Mouse (Mus musculus) forebrain, embryonic 15.5 days (tissue): ENCODE results near the gene Dnajc27. TPM values are rescaled to one million over a fixed set of nuclear protein-coding genes. Genes with fewer than 3 reads are reported as not detected.

Experiments
- ATAC-seq: fragments of 200-750 bp; cut with Nextera tagmentation; replicated peaks from 2 replicates; pipeline ENCODE4 v1.8.0; 2017; ENCODE audit warnings: mild to moderate bottlenecking, moderate TSS enrichment, moderate library complexity
- H3K27ac ChIP-seq: fragments of 300-500 bp; sonication (generic); replicated peaks from 2 replicates; pipeline ENCODE4 v1.5.1; 2015; ENCODE audit warnings: mild to moderate bottlenecking, inconsistent platforms
- H3K27me3 ChIP-seq: fragments of 300-500 bp; sonication (generic); 2 replicates; pipeline ENCODE4 v1.6.1; 2015; ENCODE audit warnings: inconsistent platforms
- H3K36me3 ChIP-seq: fragments of 300-500 bp; sonication (generic); 2 replicates; pipeline ENCODE4 v1.6.1; 2015; ENCODE audit warnings: mild to moderate bottlenecking, inconsistent platforms
- H3K4me1 ChIP-seq: fragments of 300-500 bp; sonication (generic); 2 replicates; pipeline ENCODE4 v1.6.1; 2015; ENCODE audit warnings: inconsistent platforms
- H3K4me2 ChIP-seq: fragments of 300-500 bp; sonication (generic); replicated peaks from 2 replicates; pipeline ENCODE4 v1.6.1; 2015; ENCODE audit warnings: mild to moderate bottlenecking, inconsistent platforms
- H3K4me3 ChIP-seq: fragments of 300-500 bp; sonication (generic); 2 replicates; pipeline ENCODE4 v1.5.1; 2015; ENCODE audit warnings: mild to moderate bottlenecking, inconsistent platforms
- H3K9ac ChIP-seq: fragments of 300-500 bp; sonication (generic); replicated peaks from 2 replicates; pipeline ENCODE4 v1.6.1; 2015; ENCODE audit warnings: mild to moderate bottlenecking, inconsistent platforms
- H3K9me3 ChIP-seq: fragments of 300-500 bp; sonication (generic); 2 replicates; pipeline ENCODE4 v1.6.1; 2016; ENCODE audit warnings: inconsistent platforms
- WGBS: fragments of 180-500 bp; shearing (Covaris S2); methylation state at CpG from one replicate; pipeline ENCODE4 v1.1.7; 2015; ENCODE audit warnings: mixed read lengths; 5-methylcytosine and 5-hydroxymethylcytosine counted together
- polyA plus RNA-seq: library from polyadenylated mRNA; unstranded; fragments of >200 nt; fragmentation: Nextera tagmentation; extraction: Ambion mirVana; gene quantifications from 2 replicates; pipeline ENCODE4 v1.2.1, GENCODE M21; 2015

Dnajc27 gene
- polyA plus RNA-seq = 13.1 and 13.3 TPM in 2 replicates

DNA sequence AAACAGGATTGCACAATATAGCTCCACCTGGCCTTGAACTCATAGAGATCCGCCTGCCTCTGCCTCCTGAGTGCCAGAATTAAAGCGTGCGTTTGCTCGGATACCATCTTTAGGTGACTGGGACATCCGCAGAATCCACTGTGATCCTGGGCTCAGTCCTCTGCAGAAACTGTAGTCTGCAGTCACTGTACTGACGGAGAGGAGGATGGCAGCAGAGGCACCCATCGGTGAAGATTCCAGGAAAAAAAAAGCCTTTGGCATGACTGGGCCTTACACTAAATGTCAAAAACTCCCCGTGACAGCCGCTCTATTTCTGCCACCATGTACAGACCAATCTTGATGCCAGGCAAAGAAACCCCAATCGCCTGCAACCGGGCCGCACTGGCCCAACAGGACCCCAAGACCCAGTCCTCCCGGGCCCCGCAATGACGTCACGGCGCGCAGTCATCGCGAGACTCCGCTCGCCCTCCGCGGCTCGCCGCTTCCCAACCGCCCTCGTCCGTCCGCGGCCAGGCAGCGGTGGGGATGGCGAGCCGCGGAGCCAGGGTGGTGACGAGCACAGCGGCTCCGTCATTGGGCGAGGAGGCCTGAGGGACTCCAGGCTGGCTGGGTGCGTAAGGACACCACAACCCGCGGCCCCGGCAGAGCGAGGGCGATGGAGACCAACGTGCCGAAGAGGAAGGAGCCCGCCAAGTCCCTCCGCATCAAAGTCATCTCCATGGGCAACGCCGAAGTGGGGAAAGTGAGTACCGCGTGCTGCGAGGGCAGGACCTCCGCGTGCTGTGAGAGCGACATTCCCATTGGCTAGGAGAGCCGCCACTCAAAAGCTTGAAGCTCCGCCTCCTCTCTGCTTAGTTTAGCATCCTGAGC lies at the start of gene Dnajc27:
Gene Dnajc27 (plus strand): TSS at position 452 of the 870 bp plus-strand sequence.
- peak within 1 kb of the TSS; percentile 71 for H3K4me3 ChIP-seq
- peak within 1 kb of the TSS; percentile 63 for H3K4me2 ChIP-seq
- H3K9me3 ChIP-seq = no peaks in the 10 kb centered on the region
- WGBS = 5% methylated on average over 59 of the region's 59 CpGs
- H3K36me3 ChIP-seq = peaks cover 8% of the 10 kb centered on the region; the same call in 1 of the 2 replicates
- H3K27ac ChIP-seq = peak within 1 kb of the TSS; percentile 98
- peak within 1 kb of the TSS; percentile 72 for H3K9ac ChIP-seq
- peaks cover 15% of the 10 kb centered on the region for H3K4me1 ChIP-seq
- H3K27me3 ChIP-seq = no peaks in the 10 kb centered on the region
- ATAC-seq = peak; percentile 97

DNA sequence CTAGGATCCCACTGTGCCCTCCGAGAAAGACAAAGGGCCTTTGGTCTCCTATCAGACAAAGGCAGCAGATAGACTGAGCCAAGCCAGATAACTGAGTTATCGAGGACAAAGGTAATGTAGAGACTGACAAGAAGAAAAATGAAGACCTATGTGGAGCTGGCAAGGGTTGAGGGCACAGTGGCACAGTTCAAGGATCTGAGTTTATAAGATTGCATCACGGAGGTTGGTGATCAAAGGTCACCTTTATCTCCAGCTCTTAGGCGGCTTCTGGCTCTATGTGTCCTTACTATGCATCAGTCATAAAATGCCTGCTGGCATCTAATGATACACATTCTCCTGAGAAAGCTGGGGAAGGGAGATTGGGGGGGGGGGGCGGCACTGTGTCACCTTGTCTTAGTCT lies 46.2 kb upstream of the Dnajc27 start:
- no peaks in the 10 kb centered on the region for H3K9me3 ChIP-seq
- 92% methylated on average over 5 of the region's 5 CpGs for WGBS
- H3K4me2 ChIP-seq = no peak overlapping the region
- no peaks in the 10 kb centered on the region for H3K27me3 ChIP-seq
- H3K27ac ChIP-seq = no peak overlapping the region
- peaks cover 14% of the 10 kb centered on the region for H3K4me1 ChIP-seq
- ATAC-seq = no peak
- H3K9ac ChIP-seq = no peak overlapping the region
- no peaks in the 10 kb centered on the region for H3K36me3 ChIP-seq
- no peak overlapping the region for H3K4me3 ChIP-seq

DNA sequence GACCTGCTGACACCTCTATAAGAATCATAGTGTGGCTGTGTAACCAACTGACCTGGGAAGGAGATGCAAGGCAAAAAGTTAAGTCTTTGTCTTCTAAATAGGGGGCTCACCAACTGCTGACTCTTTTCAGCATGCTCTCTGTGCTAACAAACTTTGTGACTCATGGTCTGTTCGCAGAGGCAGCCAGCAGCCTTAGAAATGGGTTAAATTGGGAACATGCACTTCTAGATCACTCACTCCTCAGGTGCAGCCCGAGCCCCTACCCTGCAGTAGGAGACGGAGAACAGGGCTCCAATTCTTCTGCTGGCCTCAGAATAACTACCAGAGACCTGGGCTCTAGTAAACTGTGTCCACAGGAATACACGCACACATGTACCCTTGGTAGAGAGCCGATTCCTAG lies 44.9 kb upstream of the Dnajc27 start:
- no peaks in the 10 kb centered on the region for H3K9me3 ChIP-seq
- peak overlapping the region; percentile 66 for H3K9ac ChIP-seq
- peaks cover 14% of the 10 kb centered on the region for H3K4me1 ChIP-seq
- WGBS = 21% methylated on average over 5 of the region's 5 CpGs
- peak overlapping the region; percentile 90 for H3K4me3 ChIP-seq
- H3K27ac ChIP-seq = peak overlapping the region; percentile 76; the same call in 1 of the 2 replicates
- H3K36me3 ChIP-seq = no peaks in the 10 kb centered on the region
- peak overlapping the region; percentile 62 for H3K4me2 ChIP-seq
- no peak for ATAC-seq
- no peaks in the 10 kb centered on the region for H3K27me3 ChIP-seq

DNA sequence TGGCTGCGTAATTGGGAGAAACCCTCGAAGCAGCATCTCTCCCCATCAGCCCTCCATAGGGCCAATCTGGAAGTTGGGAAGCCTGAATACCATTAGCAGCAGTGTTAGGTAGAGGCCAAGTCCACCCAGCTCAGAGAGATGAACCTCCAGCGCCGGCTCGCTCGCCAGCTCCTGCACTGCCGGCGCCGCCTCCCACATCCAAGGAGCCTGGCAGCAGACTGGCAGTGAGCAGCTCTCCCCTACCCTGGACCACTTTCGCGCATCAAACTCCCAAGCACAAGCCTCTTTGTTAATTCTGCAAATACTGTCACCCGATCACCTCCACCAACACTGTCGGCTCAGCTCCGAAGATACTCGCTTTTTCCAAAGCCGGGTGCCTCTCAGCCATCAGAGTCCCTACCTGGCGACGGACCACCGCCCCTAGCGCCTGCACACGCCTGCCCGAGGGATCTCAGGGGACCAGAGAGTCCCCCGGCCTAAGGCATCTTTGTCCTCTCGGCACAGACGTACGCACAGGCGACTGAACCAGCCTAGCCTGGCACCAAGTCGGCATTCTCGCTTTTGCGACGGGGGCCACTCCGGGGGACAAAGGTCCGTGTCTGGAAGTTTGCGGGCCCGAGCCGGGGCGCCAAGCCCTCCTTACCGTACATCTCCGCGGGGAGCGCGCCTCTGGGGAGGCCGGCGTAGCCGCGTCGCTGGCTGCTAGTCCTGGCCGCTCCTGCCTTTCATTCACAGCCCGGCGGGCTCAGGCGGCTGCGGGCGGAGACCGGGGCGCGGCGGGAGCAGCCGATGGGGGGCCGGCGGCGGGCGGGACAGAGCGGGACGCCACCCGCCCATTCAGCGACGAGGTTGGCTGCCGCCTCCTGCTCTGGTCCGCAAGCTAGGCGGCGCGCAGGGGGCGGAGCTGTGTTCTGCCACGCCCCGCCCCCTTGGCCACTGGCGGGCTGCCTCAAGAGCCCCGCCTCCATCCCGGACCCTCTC lies 44.0 kb upstream of the Dnajc27 start, which contains the start of gene Efr3b:
Gene Efr3b (minus strand): TSS at position 855 of the 981 bp plus-strand sequence.
- no peaks in the 10 kb centered on the region for H3K36me3 ChIP-seq
- H3K4me2 ChIP-seq = peak within 1 kb of the TSS; percentile 62
- peak; percentile 96 for ATAC-seq
- peaks cover 14% of the 10 kb centered on the region for H3K4me1 ChIP-seq
- under 1% methylated on average over 76 of the region's 78 CpGs for WGBS
- H3K9ac ChIP-seq = peak within 1 kb of the TSS; percentile 66
- H3K9me3 ChIP-seq = no peaks in the 10 kb centered on the region
- H3K4me3 ChIP-seq = peak within 1 kb of the TSS; percentile 90
- H3K27ac ChIP-seq = peak within 1 kb of the TSS; percentile 76
- no peaks in the 10 kb centered on the region for H3K27me3 ChIP-seq

DNA sequence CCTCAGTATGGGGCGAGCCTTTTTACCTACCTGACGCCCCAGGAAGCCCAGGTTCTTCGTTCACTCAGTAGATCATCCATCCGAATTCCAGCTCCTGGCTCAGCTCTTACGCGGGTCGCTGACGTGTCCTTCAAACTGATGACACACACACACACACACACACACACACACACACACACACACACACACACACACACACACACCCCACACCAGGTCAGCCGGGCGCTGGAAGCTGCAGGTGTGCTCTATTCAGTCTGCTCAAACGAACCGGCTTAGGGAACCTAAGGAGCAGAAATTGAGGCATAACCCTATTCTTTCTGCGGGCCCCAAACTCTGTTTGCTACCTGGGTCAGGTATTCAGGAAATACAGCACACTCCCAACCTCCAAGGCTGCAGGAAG lies 43.3 kb upstream of the Dnajc27 start:
- no peak for ATAC-seq
- Histone ChIP-seq H3K27me3 (no peaks in the 10 kb centered on the region), H3K9me3 (no peaks in the 10 kb centered on the region), H3K4me1 (peaks cover 14% of the 10 kb centered on the region), H3K4me2 (peak overlapping the region; percentile 62), H3K9ac (peak overlapping the region; percentile 66), H3K36me3 (no peaks in the 10 kb centered on the region), H3K27ac (peak overlapping the region; percentile 76; the same call in 1 of the 2 replicates), H3K4me3 (peak overlapping the region; percentile 90)
- 2% methylated on average over 13 of the region's 13 CpGs for WGBS

DNA sequence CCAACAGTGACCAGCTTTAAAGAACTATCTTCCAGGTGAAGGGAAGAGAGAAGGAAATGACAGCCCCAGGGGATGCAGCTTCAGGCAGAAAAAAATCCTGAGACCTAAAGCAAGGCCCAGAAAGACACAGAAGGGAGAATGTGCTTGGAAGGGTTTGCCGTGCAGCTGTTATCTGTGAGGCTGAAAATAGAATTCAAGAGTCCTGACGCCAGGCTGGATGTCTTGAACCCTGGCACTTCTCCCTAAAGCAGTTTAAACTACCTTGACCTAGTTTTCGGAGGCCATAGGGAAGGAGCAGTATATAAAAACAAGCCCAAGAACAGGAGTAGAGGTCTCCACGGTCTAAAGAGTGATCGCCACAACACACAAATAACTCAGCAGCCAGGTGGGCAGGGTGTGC lies 40.0 kb upstream of the Dnajc27 start:
- Histone ChIP-seq H3K36me3 (no peaks in the 10 kb centered on the region), H3K4me2 (no peak overlapping the region), H3K4me1 (peaks cover 5% of the 10 kb centered on the region), H3K4me3 (no peak overlapping the region), H3K9me3 (no peaks in the 10 kb centered on the region), H3K27ac (no peak overlapping the region), H3K9ac (no peak overlapping the region), H3K27me3 (no peaks in the 10 kb centered on the region)
- WGBS = 74% methylated on average over 5 of the region's 5 CpGs
- no peak for ATAC-seq

DNA sequence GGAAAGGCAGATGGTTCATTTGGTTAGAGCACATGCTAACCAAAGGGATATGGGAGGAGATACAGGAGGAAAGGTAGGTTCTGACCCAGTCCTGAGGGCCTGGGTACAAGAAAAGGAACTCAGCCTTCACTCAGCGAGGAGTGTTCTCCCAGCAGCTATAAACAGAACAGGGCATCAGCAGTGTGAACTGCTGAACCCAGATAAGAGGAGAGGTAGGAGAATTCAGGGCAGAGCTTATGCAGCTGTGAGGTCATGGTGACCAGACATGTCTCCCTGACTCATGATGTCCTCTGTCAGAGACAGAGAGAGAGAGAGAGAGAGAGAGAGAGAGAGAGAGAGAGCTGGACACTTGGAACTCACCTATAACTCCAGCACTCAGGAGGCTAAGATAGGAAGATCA lies 36.4 kb upstream of the Dnajc27 start:
- no peak for ATAC-seq
- H3K27ac ChIP-seq = no peak overlapping the region

DNA sequence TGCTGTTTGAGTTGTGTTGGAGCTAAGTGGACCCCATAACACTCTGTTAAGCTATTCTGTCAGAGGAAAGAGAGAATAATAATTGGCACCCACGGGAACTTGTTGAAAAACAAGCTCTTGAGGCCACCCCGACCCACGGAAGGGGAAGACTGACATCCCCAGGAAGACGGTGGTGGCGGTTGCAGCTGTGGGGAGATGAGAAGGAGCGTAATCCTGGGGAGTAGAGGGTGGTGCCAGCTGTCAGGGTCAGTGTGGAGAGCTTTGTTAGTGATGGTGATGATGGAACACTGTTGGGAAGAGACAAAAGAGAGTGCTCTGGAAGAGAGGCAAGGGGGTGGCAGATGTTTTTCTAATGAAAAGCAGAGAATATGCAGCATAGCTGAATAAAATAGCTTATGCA lies 34.4 kb upstream of the Dnajc27 start:
- 53% methylated on average over 6 of the region's 6 CpGs for WGBS

More for the DNA sequence above, 36.4 kb upstream of the Dnajc27 start:
- H3K27me3 ChIP-seq = no peaks in the 10 kb centered on the region
- no peaks in the 10 kb centered on the region for H3K4me1 ChIP-seq
- no peak overlapping the region for H3K4me3 ChIP-seq
- H3K36me3 ChIP-seq = no peaks in the 10 kb centered on the region
- 79% methylated on average over 1 of the region's 1 CpGs for WGBS
- H3K4me2 ChIP-seq = no peak overlapping the region
- H3K9me3 ChIP-seq = no peaks in the 10 kb centered on the region
- no peak overlapping the region for H3K9ac ChIP-seq

DNA sequence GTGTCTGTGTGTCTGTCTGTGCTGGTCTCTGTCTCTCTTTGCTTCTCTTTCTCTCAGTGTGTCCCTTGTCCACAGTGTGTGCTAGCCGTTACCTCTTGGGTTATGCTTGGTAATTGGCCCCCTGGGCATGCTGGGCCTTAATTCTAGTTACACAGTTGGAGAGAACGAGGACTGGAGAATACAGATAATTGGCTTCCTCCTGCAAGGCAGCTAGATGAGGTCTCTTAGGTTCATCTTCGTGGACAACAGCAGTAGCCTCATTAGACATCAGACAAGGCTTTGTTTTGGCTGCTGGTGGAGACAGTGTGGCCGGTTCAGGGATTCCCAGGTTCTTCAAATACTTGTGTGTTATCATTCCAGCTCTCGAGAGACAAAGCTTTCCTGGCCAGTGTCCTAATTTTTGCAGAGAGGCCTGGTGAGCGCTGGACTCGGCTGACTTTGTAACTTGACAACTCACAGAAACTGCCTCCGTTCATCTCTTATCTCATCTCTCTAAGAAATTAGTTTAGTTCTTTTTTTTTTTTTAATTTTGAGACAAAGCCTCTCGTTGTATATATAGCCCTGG lies 31.4 kb upstream of the Dnajc27 start:
- 37% methylated on average over 9 of the region's 9 CpGs for WGBS
- Histone ChIP-seq H3K9ac (no peak overlapping the region), H3K4me2 (no peak overlapping the region), H3K4me1 (no peaks in the 10 kb centered on the region), H3K36me3 (no peaks in the 10 kb centered on the region), H3K27ac (no peak overlapping the region), H3K4me3 (no peak overlapping the region), H3K27me3 (no peaks in the 10 kb centered on the region), H3K9me3 (no peaks in the 10 kb centered on the region)
- no peak for ATAC-seq

More for the DNA sequence above, 34.4 kb upstream of the Dnajc27 start:
- H3K27ac ChIP-seq = no peak overlapping the region
- H3K4me1 ChIP-seq = no peaks in the 10 kb centered on the region
- H3K27me3 ChIP-seq = no peaks in the 10 kb centered on the region
- H3K9me3 ChIP-seq = no peaks in the 10 kb centered on the region
- no peaks in the 10 kb centered on the region for H3K36me3 ChIP-seq
- H3K4me2 ChIP-seq = no peak overlapping the region
- no peak overlapping the region for H3K9ac ChIP-seq
- H3K4me3 ChIP-seq = no peak overlapping the region
- no peak for ATAC-seq

DNA sequence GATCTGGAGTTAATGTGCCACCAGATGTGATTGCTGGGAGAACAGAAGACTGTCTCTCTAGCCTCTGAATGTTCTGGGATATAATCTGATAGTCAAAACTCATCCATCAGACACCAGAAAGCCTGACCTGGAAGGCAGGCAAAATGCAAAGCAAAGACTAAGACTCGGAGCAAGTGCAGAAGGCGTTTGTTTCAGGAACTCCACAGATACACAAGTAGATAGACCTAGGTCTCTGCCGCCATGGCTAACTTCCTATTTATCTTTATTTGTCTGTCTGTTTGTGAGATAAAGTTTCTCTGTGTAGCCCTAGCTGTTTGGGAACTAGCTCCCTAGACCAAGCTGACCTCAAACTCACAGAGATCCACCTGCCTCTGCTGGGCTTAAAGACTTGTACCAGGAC lies 28.7 kb upstream of the Dnajc27 start:
- no peaks in the 10 kb centered on the region for H3K9me3 ChIP-seq
- no peak overlapping the region for H3K4me3 ChIP-seq
- no peaks in the 10 kb centered on the region for H3K36me3 ChIP-seq
- H3K27me3 ChIP-seq = no peaks in the 10 kb centered on the region
- ATAC-seq = no peak
- no peak overlapping the region for H3K9ac ChIP-seq
- no peak overlapping the region for H3K4me2 ChIP-seq
- no peak overlapping the region for H3K27ac ChIP-seq
- 90% methylated on average over 3 of the region's 3 CpGs for WGBS
- no peaks in the 10 kb centered on the region for H3K4me1 ChIP-seq

DNA sequence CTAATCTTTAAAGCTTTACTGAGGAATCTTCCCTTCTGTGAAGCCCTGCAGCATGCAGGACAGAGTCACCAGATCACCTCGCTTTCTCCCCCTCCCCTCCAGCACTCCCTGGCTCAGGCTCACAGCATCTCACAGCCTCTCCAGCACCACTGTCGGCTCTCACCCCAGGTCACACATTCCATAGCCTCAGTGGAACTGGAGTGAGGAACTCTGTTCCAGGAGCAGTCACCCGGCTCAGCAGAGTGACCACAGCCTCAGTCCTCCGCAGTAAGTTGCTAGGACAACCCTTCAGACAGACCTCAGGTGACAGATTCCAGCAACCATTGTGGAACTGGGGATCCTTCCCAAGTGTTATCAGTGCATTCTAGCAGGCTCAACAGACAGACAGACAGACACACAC lies 27.5 kb upstream of the Dnajc27 start:
- Histone ChIP-seq H3K9me3 (no peaks in the 10 kb centered on the region), H3K27me3 (no peaks in the 10 kb centered on the region), H3K9ac (no peak overlapping the region), H3K4me1 (no peaks in the 10 kb centered on the region), H3K4me2 (no peak overlapping the region), H3K4me3 (no peak overlapping the region), H3K27ac (no peak overlapping the region), H3K36me3 (no peaks in the 10 kb centered on the region)
- 41% methylated on average over 4 of the region's 4 CpGs for WGBS
- no peak for ATAC-seq
